Mouse (Mus musculus) embryo, embryonic 10.5 days (tissue): Measurements from ENCODE around the gene Eng.

Source experiments
- DNase-seq: peaks from one replicate; pipeline ENCODE4 v3.0.0-alpha.2; 2015; ENCODE audit warnings: low spot score

Eng gene

GRCm38 (mm10) chr2:32681754-32682153, 35.4 kb downstream of the Eng start:
- DNase-seq: no peak

- no peak for DNase-seq
Observed at GRCm38 (mm10) chr2:32682721-32683417, 36.5 kb downstream of the Eng start.

- no peak for DNase-seq
Observed at GRCm38 (mm10) chr2:32683701-32684100, 37.3 kb downstream of the Eng start.

DNA sequence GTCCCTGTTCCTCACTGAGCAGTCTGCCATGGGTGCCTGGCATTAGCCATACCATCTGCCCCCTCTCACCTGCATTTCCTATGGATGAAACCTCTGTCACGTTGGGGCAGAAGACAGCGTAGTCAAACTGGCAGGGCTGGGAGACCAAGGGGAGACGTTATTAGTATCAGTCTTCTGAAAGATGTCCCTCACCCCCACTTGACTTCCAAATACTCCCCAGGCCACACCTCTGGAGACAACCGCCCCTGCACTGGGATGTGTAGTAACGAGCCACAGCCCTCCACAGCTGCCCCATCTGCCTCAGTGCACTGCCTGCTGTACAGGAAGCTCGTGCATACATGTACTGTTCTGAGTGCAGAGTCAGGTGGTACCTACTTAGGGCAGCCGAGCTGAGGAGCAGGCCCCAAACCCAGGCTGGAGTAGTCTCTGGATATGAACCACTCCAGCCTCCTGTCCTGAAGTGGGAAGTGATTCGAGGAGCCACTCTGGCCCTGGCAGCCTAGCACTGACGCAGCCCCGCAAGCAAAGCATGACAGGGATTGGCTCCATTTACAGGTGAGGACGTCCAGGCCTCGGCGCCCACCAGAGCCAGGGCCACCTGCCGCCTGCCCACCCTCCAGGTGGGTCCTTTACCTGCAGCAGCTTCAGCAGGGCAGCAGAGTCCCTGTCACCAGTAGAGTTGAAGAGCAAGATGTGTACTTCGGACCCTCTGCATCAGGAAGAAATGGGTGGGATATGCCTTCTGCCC, 38.5 kb downstream of the Eng start:
- no peak for DNase-seq

DNA sequence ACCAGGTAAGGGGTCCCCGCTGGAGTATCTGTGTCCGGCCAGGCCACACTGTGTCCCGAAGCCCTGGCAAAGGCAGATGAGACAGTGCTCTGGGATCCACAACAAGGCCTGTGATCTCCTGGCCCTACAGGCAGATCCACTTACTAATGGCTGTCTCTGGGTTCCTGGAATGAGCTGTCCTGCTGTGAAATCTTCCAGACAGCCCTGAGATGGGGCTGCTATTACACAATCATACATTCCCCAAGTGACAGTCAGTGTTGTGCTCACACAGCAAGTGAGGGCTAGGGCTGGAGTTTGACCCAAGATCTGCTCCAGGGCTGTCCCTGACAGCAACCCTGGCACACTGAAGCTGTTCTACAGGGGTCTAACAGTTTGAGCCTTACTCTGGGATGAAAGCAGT, 39.4 kb downstream of the Eng start:
- no peak for DNase-seq

DNA sequence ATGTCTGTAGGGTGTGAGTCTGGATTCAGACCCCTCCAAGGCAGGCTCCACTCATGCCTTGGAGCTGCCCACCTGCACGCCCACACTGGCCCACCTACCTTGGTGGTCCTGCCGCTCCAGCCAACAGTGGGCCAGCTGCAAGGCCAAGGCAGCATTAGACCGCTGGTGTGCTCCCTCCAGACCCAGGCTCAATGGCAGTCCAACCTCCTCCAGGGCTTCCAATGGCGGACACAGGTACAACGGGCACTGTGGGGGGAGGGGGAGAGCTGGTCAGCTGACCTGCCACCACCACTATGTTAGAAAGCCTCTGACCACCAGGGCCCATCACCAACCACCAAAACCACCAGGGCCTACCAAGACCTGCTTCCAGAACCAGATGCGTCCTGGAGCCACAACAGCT, 40.2 kb downstream of the Eng start:
- DNase-seq: no peak

DNA sequence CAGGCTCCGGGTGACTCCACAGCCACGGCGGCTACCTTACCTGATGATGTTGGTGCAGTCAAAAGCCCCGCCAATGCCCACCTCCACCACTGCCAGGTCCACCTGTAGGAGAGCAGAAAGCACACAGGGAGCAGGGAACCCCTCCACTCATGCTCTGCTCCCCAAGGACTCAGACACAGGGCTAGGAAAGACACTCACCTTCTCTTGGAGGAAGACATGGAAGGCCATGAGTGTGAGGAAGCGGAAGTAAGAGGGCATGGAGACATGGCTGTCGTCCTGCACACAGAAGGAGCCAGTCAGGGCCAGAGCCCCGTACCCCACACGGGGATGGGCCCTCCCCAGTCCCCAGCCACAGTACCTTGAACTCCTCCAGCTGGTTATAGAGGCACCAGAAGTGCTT, 41.2 kb downstream of the Eng start:
- no peak for DNase-seq

- DNase-seq: peak; percentile 92
Observed at GRCm38 (mm10) chr2:32689420-32689819, 43.0 kb downstream of the Eng start.

GRCm38 (mm10) chr2:32691041-32691440, 44.6 kb downstream of the Eng start:
- no peak for DNase-seq

DNA sequence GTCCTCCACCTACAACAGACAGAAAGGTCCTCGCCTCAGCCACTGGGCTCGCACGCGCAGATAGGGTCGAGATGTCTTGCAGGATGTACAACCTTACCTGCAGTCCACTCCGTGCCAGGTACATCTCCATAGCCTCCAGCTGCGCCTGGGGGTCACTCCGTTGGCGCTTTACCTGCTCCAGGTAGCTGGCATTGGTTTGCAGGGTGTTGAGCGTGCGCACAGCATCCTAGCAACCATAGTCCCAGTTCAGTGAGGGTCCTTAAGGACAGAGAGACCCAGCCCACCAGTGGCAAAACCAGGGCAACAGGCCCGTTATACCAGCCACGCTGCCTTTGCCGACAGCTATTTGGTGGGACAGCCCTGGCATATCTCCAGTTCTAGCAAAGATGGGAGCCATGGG, 46.1 kb downstream of the Eng start:
- no peak for DNase-seq

DNA sequence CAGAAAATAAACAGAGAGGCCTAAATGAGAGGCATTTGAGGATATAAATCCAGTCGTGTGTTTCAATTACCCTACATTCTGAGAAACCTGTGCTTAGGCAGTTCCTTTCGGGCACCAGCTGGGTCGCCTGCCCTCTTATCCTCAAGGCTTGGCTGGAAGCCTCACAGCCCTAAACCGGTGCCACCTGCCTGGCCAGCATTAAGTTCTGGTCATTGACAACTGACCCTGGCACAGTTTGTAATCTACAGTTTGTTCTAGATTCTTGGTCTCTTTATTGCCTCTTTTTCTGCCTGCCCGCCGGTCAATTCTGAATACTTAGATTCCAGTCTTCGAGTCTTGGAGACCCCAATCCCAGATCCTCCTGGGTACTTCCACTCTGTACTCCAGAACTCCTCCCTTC, 46.9 kb downstream of the Eng start:
- DNase-seq: peak; percentile 9

GRCm38 (mm10) chr2:32693823-32694411, 47.5 kb downstream of the Eng start:
- peak; percentile 99 for DNase-seq

DNA sequence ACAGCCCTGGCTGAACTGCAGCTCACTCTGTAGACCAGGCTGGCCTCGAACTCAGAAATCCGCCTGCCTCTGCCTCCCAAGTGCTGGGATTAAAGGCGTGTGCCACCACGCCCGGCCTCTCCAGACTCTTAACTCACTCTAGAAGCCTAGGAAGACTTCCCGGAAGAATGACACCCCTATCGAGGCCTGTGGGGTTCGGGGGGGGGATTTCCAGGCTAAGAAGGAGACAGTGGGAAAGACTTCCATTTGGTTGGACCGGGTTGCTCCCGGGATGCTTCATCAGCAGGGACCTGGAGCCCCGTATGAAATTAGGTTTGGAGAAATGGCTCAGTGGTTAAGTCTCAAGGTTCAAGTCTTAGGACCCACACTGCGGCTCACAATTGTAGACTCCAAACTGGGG, 48.3 kb downstream of the Eng start:
- DNase-seq: no peak

- no peak for DNase-seq
Observed at GRCm38 (mm10) chr2:32699680-32700079, 53.3 kb downstream of the Eng start.

GRCm38 (mm10) chr2:32700966-32701743, 54.8 kb downstream of the Eng start:
- DNase-seq: no peak

DNA sequence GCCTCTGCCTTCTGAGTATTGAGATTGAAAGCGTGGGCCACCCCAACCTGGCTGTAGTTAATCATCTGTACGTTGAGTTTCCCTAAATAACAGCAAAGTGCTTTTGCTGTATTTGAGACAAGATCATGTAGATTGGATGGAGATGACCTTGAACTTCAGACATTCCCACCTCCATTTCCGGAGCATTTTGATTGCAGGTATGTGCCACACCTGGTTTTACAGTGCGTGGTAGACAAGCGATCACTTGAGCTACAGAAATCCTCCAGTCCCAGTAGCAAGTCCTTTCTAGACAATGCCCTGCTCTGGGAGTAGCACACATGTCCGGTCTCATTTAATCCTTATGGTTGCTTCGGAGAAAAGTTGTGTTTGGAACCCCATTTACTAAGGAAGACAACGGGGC, 56.7 kb downstream of the Eng start:
- no peak for DNase-seq

DNA sequence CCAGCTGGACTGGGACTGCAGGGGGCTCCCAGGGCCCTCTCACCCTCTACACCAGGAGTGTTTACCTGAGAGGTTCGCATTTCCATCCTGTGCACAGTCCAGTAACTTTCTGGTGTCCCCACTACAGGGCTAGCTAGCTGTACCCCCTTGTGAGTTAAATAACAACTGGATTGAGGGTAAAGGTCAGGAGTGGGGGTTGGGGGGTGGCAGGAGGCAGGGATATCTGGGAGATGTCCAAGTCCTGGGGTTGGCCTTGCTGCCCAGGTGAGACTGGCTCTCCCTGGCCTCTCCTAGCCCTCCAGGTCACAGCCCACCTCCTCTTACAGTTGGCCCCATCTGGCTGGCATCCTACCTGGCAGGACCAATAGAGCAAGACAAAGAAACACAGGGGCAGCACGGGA, 57.6 kb downstream of the Eng start, which contains the start of gene Fpgs:
Fpgs (minus strand) TSS at position 125 of the 401 bp plus-strand sequence.
- no peak for DNase-seq

DNA sequence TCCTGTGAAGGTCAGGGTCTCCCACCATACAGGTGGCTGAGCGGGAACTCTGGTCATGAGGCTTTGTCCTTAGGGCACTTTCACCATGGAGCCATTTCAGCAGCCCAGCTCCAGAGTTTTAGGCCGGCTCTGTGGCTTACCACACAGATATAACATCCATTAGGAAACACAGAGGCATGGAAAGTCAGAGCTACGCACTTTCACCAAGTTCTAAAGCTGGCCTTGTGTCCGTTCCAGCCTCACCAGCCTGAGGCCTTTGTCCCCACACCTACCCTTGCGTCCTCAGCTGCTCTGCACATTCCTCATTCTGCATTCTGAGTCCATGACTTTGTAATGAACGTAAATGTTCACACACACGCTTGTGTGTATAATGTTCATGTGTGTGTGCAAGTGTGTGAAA, 58.6 kb downstream of the Eng start:
- DNase-seq: no peak

DNA sequence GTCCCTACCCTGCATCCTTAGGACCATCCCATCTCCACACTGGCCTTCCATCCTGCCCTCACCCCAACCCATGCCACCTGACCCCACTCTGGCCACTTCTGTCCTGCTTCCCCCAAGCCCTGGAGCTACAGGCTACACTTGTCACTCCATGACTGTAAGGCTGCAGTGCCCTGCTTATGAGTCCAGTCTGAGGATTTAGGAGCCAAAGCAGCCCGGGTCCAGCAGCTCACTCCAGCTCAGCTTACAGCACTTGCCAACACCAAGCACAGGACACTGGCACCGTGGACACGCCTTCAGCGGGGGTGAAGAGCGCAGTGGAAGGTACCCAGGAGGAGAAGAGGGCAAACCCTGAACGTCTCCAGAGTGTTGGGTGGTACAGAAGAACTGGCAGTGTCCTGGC, 60.6 kb downstream of the Eng start:
- DNase-seq: no peak

DNA sequence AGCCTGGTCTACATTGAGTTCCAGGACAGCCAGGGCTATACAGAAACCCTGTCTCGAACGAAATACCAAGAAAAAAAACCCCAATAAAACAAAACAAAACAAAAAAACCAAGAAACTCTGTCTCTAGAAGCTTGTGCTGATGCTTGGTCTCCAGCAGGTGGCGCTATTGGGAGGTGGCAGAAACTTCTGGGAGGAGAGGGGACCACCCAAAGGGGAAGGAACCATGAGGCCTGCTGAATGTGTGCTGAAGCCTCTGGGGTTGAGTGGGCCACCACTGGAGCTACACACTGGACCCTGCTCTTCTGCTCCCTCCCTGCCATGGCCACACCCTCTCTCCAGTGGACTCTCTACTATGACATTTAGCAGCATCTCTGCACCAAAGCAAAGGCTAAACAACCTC, 62.2 kb downstream of the Eng start:
- DNase-seq: peak; percentile 83

DNA sequence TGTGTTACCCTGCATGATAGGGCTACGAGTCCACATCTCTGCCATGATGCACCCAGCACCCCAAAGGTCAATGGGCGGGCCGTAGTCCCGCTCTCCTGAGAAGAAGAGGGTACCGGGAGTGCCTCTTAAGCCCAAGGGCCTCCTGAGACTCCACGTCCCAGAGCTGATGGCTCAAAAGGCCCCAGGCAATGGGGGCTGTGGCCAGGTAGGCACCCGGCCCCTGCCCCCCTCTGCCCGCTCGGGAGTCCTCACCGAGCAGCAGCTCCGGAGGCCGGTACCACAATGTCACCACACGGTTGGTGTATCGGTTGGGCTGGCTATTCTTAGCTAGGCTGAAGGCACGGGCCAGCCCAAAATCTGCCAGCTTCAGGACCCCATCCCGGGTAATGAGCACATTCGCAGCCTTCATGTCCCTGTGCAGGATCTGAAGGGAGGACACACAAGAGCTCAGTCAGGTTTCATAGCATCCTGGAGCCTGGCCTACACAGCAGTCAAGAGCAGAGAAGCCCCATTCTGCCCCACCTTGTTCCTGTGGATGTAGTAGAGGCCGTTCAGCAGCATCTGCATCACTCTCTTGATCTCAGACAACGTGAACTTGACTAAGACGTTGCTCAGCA, 63.2 kb downstream of the Eng start:
- DNase-seq: no peak

- DNase-seq: no peak
Observed at GRCm38 (mm10) chr2:32710425-32710824, 64.0 kb downstream of the Eng start.
